Mouse (Mus musculus) CD4-positive, CD25-positive, alpha-beta regulatory T cell, adult 4 months (primary cell): ENCODE results near the gene Galc. TPM values are rescaled to one million over a fixed set of nuclear protein-coding genes. Genes with fewer than 3 reads are reported as not detected.

ENCODE experiments used
- ATAC-seq: one replicate; pipeline ENCODE4 v1.8.0; 2017
- polyA plus RNA-seq, 2 experiments: library from polyadenylated mRNA; unstranded; fragments of 100-300 nt; shearing (Covaris generic); gene quantifications; one replicate each; pipeline ENCODE4 v1.2.1; 2017

Galc gene
- polyA plus RNA-seq = 1 to 10 TPM; 2.4 to 3.3 TPM

DNA sequence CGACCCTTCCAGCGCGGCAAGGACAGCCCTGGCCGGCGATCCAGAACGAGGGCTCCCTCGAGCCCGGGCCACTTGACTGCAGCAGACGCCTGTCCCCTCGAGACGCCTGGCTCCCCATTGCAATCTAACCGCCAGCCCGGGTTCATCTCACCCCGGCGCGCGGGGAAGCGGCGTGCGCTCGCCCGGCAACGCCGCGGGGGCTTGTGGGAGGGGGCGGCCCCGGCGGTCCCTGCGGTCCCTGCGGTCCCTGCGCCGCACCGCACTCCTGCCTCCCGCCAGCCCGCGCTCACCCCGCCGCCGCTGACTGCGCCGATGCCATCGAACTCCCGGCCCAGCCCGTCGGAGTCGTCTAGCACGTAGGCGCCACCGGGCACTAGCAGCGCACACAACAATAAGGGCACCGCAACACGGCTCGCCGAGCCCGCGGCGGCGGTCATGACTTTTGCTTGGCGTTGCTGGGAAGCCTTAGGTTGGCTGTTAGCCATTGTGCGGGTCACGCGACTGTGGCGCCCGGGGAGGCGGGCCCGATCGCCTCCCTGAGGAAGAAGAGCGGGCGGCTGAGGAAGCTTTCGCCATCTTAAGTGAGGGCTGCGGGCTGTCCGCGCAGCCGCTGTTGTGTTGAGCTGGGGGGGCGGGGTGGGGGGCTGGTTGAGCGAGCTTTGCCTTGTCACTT is at the start of gene Galc:
TSS of gene Galc (minus strand) at position 615 of the 673 bp plus-strand sequence.
- ATAC-seq = peak; percentile 80

DNA sequence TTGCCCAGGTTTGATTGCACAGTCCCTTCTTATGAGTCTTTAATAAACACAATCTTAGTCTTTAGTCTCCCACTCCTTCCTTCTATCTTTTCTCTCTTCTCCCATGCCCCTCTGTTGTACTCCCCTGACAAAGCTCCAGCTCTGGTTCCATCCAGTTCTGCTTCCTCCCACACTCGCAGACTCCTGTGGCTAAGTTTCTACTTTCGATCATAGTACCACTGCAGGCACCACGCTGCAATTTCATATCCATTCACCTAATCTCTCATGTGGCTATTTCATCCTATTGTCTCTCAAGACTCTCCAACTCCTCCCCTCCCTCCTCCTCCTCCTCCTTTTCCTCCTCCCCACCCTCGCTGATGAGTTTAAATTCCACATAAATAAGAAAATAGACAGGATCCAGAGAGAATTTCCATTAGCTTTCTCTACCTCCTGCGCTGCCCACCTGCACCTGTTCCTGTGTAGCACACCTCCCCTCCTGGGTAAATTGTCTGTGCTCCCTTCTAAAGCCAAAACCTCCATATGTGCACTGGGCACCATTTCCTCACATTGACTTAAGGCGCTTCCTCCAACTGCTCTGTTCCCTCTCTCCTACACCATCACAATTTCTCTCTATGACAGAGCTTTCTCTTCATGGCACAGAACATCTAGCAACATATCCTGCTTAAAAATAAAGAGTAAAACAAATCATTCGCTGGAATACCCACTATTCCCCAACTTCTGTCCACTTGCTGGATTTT is 48.1 kb upstream of the Galc start:
- no peak for ATAC-seq

DNA sequence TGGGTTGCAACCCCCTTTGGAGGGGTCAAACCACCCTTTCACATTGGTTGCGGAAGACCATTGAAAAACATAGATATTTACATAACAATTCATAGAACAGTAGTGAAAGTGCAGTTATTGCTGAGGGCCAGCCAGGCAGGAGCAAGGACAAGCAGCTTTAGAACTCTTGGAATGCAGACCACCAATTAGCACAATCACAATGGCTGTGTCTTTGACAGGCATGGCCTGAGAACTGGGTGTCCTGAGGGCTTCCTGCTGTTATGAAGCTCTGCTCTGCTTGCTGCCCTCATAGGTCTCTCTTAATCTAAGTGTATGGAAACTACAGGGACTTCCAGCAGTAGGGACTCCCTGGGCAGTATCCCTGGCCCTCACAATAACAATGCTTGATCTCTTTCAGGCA is 43.8 kb upstream of the Galc start:
- no peak for ATAC-seq

DNA sequence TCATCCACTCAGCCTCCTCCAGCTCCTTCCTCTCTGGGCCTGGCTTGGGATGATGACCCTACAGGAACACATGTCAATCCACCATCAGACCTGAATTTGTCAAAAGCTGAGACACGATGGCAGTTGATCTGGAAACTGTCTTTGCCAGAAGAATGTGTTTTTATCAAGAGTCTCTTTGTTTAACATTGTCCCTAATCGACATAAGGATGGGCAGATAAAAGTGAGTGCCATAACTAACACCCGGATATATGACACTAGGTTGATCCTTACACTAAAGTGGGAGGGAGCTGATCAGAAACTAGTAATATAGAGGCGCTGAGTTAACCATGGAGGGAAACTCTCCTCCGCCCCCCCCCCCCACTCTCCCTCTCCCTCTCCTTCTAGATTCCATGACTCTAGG is 42.7 kb upstream of the Galc start:
- ATAC-seq = no peak

DNA sequence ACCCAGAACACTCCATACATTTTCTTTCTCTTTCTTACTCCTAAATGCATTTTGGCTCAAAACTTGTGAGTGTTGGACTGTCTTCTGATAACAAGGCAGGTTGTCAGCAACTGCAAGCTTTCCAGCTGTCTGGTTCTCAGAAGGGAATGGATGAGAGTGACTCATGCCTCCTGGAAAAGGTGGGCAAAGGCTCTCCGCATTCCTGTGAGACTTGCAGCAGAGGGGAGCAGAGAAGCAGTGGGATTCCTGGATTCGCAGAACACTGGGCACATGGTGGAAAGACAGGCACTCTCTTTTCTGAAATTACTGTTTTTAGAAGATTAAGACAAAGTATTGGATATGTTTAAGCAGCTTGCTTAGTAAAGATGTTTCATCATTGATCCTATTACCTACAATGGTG is 35.0 kb upstream of the Galc start:
- no peak for ATAC-seq

DNA sequence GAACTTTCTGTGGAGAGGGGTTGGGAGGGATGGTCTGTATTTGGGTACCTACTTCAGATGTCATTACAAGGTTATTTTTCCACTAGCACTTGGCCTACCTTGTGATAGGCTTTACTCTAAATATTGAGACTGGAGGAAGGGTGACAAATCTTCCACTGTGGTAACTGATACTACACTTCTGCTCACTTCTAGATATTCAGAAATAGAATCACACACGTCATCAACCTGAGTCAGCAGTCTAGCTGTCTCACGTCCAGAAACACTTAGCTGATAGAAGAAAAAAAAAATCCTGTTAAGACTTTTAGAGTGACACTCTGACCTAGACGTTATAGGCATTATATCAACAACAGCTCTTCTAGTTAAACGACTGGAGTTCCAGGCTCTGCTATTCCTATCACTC is 33.0 kb upstream of the Galc start:
- ATAC-seq = no peak

DNA sequence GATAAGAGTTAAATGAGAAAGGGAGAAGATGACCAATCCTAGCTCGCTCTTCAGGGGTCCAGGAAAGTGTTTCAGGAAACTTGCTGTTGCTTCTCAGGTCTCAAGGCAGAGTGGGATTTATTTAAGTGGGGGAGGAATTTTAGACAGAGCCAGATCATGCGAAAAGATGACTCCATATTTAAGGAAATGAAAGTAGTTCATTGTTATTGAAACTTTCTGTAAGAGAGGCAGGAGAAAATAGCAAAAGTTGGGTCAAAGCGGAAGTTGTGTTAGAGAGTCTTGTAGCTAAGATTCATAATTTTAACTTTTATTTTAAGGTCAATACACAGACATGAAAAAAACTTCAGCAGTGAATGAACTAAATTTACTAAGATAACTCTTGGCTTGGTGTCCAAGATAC is 31.2 kb upstream of the Galc start:
- ATAC-seq = no peak

DNA sequence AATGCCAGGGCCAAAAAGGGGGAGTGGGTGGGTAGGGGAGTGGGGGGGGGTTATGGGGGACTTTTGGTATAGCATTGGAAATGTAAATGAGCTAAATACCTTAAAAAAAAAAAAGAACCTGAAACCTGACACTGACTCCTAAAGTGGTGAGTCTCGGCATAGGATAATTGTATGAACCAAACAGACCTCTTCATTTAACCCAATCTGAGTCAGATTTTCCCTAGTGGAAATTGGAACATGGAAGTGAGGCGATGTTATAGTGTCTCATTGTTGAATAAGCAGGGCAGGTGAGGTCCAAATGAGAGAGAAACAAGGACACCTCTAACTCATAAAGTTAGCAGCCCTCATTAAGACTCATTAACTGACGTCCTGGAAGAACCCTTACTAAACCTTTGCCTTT is 25.2 kb upstream of the Galc start:
- no peak for ATAC-seq

DNA sequence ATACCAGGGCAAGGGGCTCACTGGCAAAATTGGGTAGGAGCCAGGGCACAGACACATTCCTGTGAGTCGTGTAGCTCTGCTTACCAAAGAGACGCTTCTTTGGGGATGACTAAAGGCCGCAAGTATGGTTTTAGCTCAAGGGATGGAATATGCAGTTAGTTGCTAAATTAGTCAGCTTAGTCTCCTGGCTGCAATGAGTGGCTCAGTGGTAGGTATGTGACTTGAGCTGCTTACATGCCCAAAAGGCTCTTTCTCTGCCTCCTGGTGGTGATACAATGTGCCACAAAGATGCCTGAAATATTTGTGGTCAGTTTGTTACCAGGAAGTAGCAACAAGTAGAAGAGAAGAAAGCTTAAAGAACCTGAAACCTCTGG is 24.2 kb upstream of the Galc start:
- ATAC-seq = peak; percentile 71

DNA sequence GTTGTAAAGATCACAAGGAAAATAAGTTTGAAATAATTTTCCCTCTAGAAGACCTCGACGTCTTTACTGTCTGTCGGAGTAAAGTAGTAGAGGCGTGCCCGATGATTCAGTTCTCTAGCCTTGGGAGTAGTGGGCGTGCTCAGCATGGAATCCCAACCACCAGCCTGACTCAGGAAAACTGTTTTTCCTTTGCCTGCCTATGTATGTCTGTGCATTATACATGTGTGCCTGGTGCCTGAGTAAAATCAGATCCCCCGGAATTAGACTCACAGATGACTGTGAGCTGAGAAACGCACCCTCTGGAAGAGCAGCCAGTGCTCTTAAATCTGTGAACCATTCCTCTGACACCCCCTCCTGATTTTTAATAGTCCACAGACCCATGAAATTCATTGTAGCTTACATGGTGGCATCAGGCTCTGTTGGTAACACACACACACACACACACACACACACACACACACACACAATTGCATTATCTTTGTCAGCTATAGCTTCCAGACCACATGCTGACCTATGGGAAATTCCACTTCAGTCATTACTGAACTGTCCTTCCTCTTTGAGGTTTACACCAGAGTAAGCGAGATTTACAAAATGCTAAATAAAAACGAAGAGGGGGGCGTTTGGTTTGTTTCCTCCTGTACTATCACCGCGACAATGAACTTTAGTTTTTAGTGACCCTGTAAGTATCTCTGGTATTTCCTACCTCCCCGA is 23.7 kb upstream of the Galc start:
- peak; percentile 46 for ATAC-seq

DNA sequence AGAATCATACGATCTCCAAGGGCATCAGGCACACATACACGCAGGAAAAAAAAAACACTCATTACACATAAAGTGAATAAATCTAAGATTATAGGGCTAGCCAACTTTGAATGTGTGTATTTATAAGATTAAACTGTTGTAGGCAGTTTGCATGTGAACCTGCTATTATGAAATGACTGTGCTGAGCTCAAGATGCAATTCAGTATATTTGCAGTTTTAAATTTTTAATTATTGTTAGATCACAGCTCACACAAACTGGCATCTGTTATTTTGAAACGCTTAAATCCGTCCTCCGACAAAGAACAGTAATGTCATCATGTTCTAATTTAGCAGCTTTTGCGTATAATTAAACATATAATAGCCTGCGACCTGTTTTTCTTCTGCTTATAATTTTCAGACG is 21.7 kb upstream of the Galc start:
- no peak for ATAC-seq

DNA sequence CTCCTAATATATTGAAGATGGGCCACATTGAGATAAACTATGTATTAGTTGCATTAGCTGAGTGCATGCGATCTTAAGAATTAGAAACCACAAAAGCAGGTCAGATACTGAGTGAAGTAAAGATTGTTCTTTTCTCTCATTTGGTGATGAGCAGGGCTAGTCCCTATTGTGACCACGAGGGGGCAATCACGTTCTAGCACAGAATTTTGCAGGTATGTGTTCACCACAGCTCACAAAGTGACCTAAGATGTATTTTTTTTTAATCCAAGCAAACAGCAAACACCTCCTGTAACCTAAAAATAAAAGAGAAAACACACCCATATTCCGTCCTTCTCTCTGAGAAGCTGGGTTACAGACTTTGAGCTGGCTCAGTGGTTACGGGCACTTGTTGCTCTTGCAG is 21.3 kb upstream of the Galc start:
- peak; percentile 77 for ATAC-seq

DNA sequence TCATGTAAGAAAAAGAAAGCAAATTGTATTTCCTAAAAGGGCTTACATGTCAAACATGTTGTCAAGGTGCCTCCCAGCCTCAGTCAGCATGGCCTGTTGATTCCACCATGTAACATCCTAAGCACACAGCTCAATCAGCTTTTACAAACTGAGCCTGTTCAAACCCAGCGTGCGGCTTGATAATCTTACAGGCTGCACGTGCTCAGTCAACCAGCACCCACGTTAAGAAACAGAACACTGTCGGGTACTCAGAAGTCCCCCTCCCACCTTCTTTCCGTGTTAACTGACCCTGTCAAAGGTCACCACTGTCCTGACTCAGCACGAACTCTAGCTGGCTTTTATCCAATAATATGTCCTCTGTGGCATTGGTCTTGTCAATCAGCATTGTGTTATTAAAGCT is 13.2 kb upstream of the Galc start:
- ATAC-seq = no peak

DNA sequence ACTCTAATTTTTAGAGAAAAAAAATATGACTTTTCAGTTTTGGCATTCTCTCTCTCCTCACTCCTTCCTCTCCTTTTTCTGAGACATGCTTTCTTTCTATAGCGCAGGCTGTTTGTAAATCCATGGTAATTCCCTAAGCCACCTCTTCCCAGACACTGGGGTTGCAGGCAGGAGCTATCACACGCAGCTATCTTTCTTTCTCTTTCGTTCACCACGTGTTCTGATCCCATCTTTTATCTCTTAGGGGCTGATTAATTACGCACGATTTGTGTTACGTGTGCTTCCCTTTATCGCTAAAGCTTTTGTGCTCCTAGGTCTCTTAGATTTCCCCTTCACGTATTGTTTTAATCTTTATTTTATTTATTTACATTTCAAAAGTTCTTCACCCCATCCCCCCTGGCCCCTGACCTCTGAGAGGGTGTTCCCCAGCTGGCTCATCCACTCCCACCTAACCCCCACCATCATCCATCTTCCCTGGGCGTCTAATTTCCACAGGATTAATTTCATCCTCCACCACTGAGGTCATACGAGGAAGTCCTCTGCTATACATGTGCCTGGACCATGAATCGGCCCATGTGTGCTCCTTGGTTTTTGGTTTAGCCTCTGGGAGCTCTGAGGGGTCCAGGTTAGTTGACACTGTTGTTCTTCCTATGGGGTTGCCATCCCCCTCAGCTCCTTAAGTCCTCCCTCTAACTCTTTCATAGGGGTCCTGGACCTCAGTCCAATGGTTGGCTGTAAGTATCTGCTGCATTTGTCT is 11.7 kb upstream of the Galc start:
- no peak for ATAC-seq

DNA sequence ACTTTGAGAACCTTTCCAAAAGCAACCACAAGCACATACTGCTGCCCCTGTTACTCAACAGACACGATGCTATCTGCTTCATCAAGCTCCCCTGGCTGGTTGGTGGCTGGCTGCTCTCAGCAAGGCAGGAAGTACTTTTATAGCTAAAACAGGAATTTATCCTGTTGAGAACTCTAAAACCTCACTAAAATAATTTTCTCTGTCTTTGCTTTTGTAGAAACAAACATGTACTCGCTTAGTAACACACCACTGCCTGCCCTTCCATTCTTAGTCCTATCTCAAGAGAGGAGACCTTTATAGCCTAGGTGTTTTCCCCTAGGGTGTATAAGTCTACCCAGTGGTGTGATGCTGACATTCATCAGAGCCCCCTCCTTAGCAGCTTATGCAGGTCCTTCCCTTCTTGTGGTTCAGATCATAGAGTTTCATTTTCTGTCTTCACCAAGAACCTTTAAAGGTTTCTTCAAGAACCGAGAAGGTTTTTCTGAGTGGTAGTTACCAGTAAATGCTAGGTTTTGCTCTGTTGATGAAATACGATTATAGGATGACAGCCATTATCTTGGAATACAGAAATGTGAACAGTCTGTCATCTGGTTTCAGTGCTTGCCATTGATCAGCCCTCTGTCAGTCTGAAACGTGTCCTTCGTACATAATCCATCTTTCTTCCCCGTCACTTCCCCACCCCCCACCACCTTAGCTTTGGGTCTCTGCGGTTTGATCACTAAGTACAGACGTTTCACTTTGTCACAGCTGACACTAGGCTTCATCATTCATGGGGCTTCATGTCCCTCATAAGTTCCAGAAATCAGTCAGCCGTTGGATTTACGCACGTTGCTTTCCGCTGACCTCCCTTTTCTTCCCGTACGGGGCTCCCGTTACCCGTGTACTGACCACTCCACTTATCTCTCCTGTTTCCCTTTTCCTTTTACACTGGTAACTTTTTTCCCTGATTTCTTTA is 10.8 kb upstream of the Galc start:
- ATAC-seq = peak; percentile 72

DNA sequence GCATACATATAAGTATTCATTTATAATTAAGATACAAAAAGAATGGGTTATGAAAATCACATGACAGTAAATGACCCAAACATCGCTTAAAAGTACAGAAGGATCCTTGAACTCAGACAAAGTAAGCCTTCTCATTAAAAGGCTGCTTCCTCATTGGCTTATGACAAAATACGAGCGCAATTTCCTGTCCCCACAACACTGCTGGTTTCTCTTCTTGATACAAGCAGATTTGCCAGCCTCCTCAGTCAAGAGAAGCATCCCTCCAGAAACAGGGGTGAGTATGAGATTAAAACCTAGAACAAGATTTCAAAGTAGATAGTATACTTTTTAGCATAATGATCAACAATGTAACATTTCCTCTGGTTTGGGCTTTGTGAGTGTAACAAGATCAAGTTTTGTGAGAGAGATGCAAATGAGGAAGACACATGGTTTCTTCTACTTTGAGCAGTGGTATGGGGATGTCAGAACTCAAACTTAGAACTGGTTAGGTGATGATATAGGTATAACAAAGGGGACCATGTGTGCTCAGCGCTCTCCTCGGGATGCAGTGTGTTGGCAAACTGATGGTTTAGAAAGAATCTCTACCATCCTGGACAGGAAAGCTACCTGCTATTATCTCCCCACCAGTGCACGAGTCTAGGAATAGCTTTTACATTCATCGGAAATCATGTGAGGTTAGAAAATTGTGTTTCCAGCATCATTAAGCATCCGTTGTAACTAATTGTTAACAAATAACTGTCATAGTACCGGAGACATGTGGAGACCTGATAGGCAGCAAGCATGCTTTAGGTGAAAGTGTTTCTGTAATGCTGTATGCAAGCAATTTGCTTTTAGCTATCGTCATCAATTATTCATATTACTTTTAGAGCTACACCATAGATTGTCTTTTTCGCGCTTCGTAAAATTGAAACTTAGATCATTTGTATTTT is 9.4 kb upstream of the Galc start, which contains the start of gene Gpr65:
TSS of gene Gpr65 (plus strand) at position 195 of the 929 bp plus-strand sequence.
- ATAC-seq = peak; percentile 60

DNA sequence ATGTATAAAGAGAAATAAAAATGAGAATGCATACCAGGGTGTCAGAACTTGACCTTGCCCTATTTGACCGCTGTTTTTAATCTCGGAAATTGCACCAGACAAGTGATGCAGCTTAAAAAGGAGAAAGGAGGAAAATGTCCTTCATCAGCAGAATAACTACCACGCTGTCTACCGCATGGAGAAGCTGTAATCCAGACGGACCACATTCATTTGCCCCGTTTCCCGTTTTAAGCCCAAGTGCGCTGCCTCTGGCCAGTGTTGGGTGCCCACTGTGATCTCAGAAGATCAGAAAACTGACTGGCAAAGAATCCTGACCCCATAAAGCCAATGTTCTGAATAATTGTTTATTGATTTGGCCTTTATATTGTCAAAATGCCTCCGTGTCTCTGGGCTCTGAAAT is 6.4 kb upstream of the Galc start:
- ATAC-seq = no peak

DNA sequence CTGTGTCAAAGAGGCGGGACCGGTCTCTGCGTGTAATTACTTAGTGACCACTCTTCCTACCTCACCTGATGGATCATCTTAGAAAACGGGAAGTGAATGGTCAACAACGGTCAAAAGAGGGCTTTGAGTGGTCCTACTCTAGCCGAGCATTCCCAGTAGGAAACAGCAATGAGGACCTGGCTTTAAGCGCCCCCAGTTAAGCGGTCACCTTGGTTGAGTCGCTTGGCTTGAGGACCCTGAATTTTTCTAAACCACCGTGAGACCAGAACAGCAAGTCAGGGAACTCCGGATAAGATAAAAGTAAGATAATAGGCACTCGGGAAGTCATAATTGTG is 226 bp upstream of the Galc start:
- ATAC-seq = no peak

DNA sequence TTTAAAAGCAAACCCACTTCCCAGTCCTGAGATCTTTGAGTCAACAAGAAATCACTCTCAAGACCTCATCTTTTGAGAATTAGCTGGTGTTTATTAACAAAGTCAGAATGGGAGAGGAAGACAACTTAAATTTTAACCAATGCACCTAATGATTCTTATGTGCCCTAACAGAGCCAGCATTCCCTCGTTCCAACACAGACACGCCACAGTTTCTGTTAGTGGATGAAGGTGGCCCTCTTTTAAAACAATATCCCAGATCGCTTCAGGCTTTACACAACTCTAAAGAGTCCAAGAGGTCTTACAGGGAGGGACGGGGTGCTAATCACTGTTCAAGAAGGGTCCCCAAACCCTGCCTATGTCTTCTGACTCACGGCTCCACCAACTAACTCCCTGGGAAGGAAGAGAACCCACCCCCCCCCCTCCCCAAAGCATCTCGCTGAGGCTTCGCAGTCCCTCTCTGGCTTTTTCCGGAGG is 851 bp downstream of the Galc start:
- no peak for ATAC-seq

DNA sequence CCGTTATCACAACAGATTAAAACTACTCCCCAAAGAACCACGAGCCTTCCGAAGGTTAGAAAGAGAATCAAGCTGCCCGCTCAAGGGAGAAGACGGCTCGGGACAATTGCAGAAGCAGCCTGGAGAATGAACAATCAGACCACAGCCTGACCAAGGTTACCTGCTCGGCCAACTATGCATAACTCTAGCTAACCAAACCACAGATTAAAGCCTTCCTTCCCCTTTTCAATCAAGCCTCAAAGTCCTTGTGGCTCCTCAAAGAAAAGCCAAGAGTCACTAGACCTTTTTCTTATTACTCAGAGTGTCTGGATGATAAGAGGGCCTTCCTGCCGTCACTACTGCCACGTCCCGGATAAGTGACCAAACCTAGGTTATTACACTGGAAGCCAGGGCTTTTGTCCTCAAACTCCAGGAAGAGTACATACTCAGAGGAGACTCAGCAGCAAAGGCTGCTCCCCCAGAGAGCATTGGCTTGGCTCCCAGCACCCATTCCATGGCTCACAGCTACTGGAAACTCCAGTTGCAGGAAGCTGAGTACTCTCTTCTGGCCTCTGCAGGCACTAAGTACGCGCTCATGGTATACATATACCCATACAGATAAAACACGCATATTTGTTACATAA is 3.8 kb downstream of the Galc start:
- no peak for ATAC-seq
